Mouse (Mus musculus) myocyte (in vitro differentiated cells): ENCODE measurements around the gene Actn4. TPM values are rescaled to one million over a fixed set of nuclear protein-coding genes. Genes with fewer than 3 reads are reported as not detected.

ENCODE experiments used
- H3K27me3 ChIP-seq: one replicate; pipeline ENCODE4 v1.6.1; 2011; ENCODE audit not compliant: control insufficient read depth, insufficient read depth, insufficient read length
- H3K36me3 ChIP-seq: one replicate; pipeline ENCODE4 v1.6.1; 2011; ENCODE audit not compliant: control insufficient read depth, insufficient read depth
- H3K4me2 ChIP-seq: one replicate; pipeline ENCODE4 v1.6.1; 2011; ENCODE audit warnings: low read depth, control low read depth
- H3K4me3 ChIP-seq: one replicate; pipeline ENCODE4 v1.5.1; 2011; ENCODE audit warnings: mild to moderate bottlenecking, control low read depth, moderate library complexity
- H3K79me2 ChIP-seq: one replicate; pipeline ENCODE4 v1.6.1; 2011; ENCODE audit not compliant: control insufficient read depth, insufficient read depth
- H3ac ChIP-seq: one replicate; pipeline ENCODE4 v1.6.1; 2011; ENCODE audit not compliant: control insufficient read depth, insufficient read length
- CEBPB ChIP-seq: IDR thresholded peaks from 2 replicates; pipeline ENCODE4 v1.6.1; 2011; ENCODE audit warnings: mild to moderate bottlenecking, moderate library complexity; ENCODE audit not compliant: poor library complexity, insufficient read depth, severe bottlenecking
- E2F4 ChIP-seq: IDR thresholded peaks from one replicate; pipeline ENCODE4 v1.6.1; 2011; ENCODE audit warnings: mild to moderate bottlenecking, control low read depth, moderate library complexity; ENCODE audit not compliant: insufficient read depth
- MAX ChIP-seq: IDR thresholded peaks from one replicate; pipeline ENCODE4 v1.6.1; 2011; ENCODE audit warnings: low read depth, mild to moderate bottlenecking, control low read depth
- MYOD1 ChIP-seq, 3 experiments: IDR thresholded peaks; one replicate each; pipeline ENCODE4 v1.6.1; 2011; ENCODE audit warnings: control low read depth in 2 of 3, low read depth in 2 of 3, mild to moderate bottlenecking in 2 of 3, moderate library complexity in 1 of 3; ENCODE audit not compliant: insufficient read length in 2 of 3, control insufficient read depth in 1 of 3
- MYOG ChIP-seq, 3 experiments: IDR thresholded peaks; one replicate each; pipeline ENCODE4 v1.6.1; 2011; ENCODE audit warnings: control low read depth in 2 of 3, low read depth in 2 of 3, mild to moderate bottlenecking in 2 of 3; ENCODE audit not compliant: insufficient read length in 2 of 3, control insufficient read depth in 1 of 3, insufficient read depth in 1 of 3
- POLR2A ChIP-seq: IDR thresholded peaks from one replicate; pipeline ENCODE4 v1.6.1; 2011; ENCODE audit warnings: low read depth, mild to moderate bottlenecking, control low read depth, moderate library complexity; ENCODE audit not compliant: insufficient read length
- POLR2AphosphoS2 ChIP-seq: IDR thresholded peaks from one replicate; pipeline ENCODE4 v1.6.1; 2011; ENCODE audit warnings: low read depth, control low read depth; ENCODE audit not compliant: insufficient read length
- REST ChIP-seq: IDR thresholded peaks from one replicate; pipeline ENCODE4 v1.6.1; 2011; ENCODE audit warnings: mild to moderate bottlenecking, control low read depth, moderate library complexity; ENCODE audit not compliant: insufficient read depth, insufficient read length
- SRF ChIP-seq: IDR thresholded peaks from one replicate; pipeline ENCODE4 v1.6.1; 2011; ENCODE audit warnings: low read depth; ENCODE audit not compliant: control insufficient read depth, insufficient read length
- TCF12 ChIP-seq: IDR thresholded peaks from one replicate; pipeline ENCODE4 v1.6.1; 2011; ENCODE audit warnings: mild to moderate bottlenecking, control low read depth; ENCODE audit not compliant: poor library complexity, insufficient read depth, severe bottlenecking
- TCF3 ChIP-seq: IDR thresholded peaks from one replicate; pipeline ENCODE4 v1.6.1; 2011; ENCODE audit warnings: low read depth, control low read depth; ENCODE audit not compliant: insufficient read length
- USF1 ChIP-seq: IDR thresholded peaks from one replicate; pipeline ENCODE4 v1.6.1; 2011; ENCODE audit warnings: low read depth, mild to moderate bottlenecking, control low read depth, moderate library complexity
- polyA plus RNA-seq: library from polyadenylated mRNA; unstranded; fragments of >200 nt; fragmentation: generic; extraction: Trizol; gene quantifications from one replicate; pipeline ENCODE4 v1.2.1, GENCODE M21; 2012; ENCODE audit warnings: missing spikeins

Gene Actn4
- polyA plus RNA-seq, 1 experiment: 270 TPM

- Histone ChIP-seq H3K79me2 (peaks cover 84% of the 10 kb centered on the region), H3K4me2 (peak overlapping the region; percentile 58), H3K36me3 (peaks cover 5% of the 10 kb centered on the region), H3ac (no peak overlapping the region), H3K4me3 (no peak overlapping the region), H3K27me3 (no peaks in the 10 kb centered on the region)
- TF ChIP-seq SRF: no peak
- peak; percentile 70 to 77 (median 71) for TF ChIP-seq MYOD1 (IDR thresholded peaks at IDR 0.05; ENCODE audit: control insufficient read depth in 1 of 3, insufficient read length in 2 of 3, low read depth in 2 of 3)
Observed at GRCm38 (mm10) chr7:28949298-28949697, 12.8 kb downstream of the Actn4 start.

- Histone ChIP-seq H3ac (no peak overlapping the region), H3K4me3 (no peak overlapping the region), H3K79me2 (peaks cover 78% of the 10 kb centered on the region), H3K4me2 (peak overlapping the region; percentile 58), H3K36me3 (peaks cover 5% of the 10 kb centered on the region), H3K27me3 (no peaks in the 10 kb centered on the region)
- TF ChIP-seq E2F4 (no peak), MYOG (IDR thresholded peaks at IDR 0.05; ENCODE audit: control insufficient read depth in 1 of 3, insufficient read depth in 1 of 3, insufficient read length in 2 of 3, low read depth in 2 of 3) (no peak), POLR2A (no peak), USF1 (no peak), REST (no peak), TCF12 (no peak), TCF3 (no peak), CEBPB (no peak)
Observed at GRCm38 (mm10) chr7:28948746-28949145, 13.4 kb downstream of the Actn4 start.

DNA sequence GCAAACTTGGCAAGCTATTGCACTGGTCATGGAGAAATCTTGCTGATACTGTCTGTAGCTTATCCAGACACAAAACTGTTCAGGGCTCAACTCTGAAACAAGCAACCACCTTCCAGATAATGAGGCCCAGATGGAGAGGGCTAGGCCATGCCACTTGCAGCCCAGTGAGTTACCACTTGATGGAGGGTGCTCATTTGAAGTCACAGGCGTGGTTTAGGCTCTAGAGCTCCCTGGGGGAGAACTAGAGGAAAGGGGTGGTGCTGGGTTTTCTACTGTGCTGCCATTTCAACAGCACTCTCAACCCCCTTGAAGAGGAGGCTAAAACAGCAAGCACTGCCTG, 15.9 kb downstream of the Actn4 start:
- no peak overlapping the region for H3K4me3 ChIP-seq
- H3K36me3 ChIP-seq: peaks cover 6% of the 10 kb centered on the region
- H3K79me2 ChIP-seq: peaks cover 86% of the 10 kb centered on the region
- H3K4me2 ChIP-seq: peak overlapping the region; percentile 58
- H3K27me3 ChIP-seq: no peaks in the 10 kb centered on the region
- peak; percentile 43 for TF ChIP-seq POLR2AphosphoS2
- TF ChIP-seq TCF3: no peak
- no peak overlapping the region for H3ac ChIP-seq

- Histone ChIP-seq H3ac (no peak overlapping the region), H3K36me3 (peaks cover 12% of the 10 kb centered on the region), H3K4me2 (peak overlapping the region; percentile 80), H3K27me3 (no peaks in the 10 kb centered on the region), H3K79me2 (peaks cover 86% of the 10 kb centered on the region), H3K4me3 (no peak overlapping the region)
- TF ChIP-seq CEBPB: no peak
- TF ChIP-seq MYOG (IDR thresholded peaks at IDR 0.05; ENCODE audit: control insufficient read depth in 1 of 3, insufficient read depth in 1 of 3, insufficient read length in 2 of 3, low read depth in 2 of 3): peak in 1 of 3 experiments; percentile 24
- no peak for TF ChIP-seq POLR2A
- peak; percentile 84 for TF ChIP-seq SRF
- no peak for TF ChIP-seq USF1
Observed at GRCm38 (mm10) chr7:28945416-28946270, 16.5 kb downstream of the Actn4 start.

- Histone ChIP-seq H3K4me2 (peak overlapping the region; percentile 80), H3ac (no peak overlapping the region), H3K79me2 (peaks cover 86% of the 10 kb centered on the region), H3K36me3 (peaks cover 9% of the 10 kb centered on the region), H3K4me3 (no peak overlapping the region), H3K27me3 (no peaks in the 10 kb centered on the region)
- TF ChIP-seq SRF (no peak), REST (no peak), USF1 (no peak), CEBPB (no peak), MYOG (IDR thresholded peaks at IDR 0.05; ENCODE audit: control insufficient read depth in 1 of 3, insufficient read depth in 1 of 3, insufficient read length in 2 of 3, low read depth in 2 of 3) (no peak), MAX (no peak), E2F4 (no peak), TCF12 (no peak), TCF3 (no peak), POLR2AphosphoS2 (no peak)
Observed at GRCm38 (mm10) chr7:28944756-28945415, 17.3 kb downstream of the Actn4 start.
